Mouse (Mus musculus) activated CD4-positive, CD25-positive, alpha-beta regulatory T cell (primary cell): ENCODE data around the gene Tigar. TPM values are rescaled to one million over a fixed set of nuclear protein-coding genes. Genes with fewer than 3 reads are reported as not detected.

ENCODE experiments used
- polyA plus RNA-seq, 2 experiments: library from polyadenylated mRNA; unstranded; fragments of 100-300 nt; shearing (Covaris generic); gene quantifications; one replicate each; pipeline ENCODE4 v1.2.1; 2017

Gene Tigar
- polyA plus RNA-seq: 1 to 10 TPM; 5.3 to 8.8 TPM

GRCm38 (mm10) chr6:127109402-127109930 is at the start of gene Tigar:
Tigar (minus strand) TSS chr6:127109557.

GRCm38 (mm10) chr6:127152106-127152951 is 43.0 kb upstream of the Tigar start, which contains the start of gene Ccnd2:
Ccnd2 (minus strand) TSS chr6:127152193.

GRCm38 (mm10) chr6:127072817-127073216 is 36.5 kb downstream of the Tigar start, which contains the start of gene Fgf23:
Fgf23 (plus strand) TSS chr6:127072902.

Other genes with a start within 250 kb of the Tigar start
- under 1 TPM; 0.38 to 0.56 TPM for gene Dyrk4, start 187.7 kb downstream of the Tigar start, polyA plus RNA-seq
- 10 to 100 TPM in 1 of 2 experiments, 1 to 10 TPM in 1; 8.4 to 11.0 TPM for gene Rad51ap1, start 170.0 kb downstream of the Tigar start, polyA plus RNA-seq
- 1 to 10 TPM; 7.6 to 9.1 TPM for gene D6Wsu163e, start 169.6 kb downstream of the Tigar start, polyA plus RNA-seq
- gene Fgf6, start 94.0 kb downstream of the Tigar start, polyA plus RNA-seq: under 1 TPM in 1 of 2 experiments, not detected in 1; 0.05 TPM
- gene Fgf23, start 36.7 kb downstream of the Tigar start, polyA plus RNA-seq: under 1 TPM in 1 of 2 experiments, not detected in 1; 0.61 TPM
- 1,000 to 10,000 TPM; 1,322 to 1,335 TPM for gene Ccnd2, start 42.6 kb upstream of the Tigar start, polyA plus RNA-seq